Mouse (Mus musculus) heart, embryonic 16.5 days (tissue): ENCODE data around the gene Gm11549. TPM values are rescaled to one million over a fixed set of nuclear protein-coding genes. Genes with fewer than 3 reads are reported as not detected.

Experiments
- ATAC-seq: fragments of 200-750 bp; cut with Nextera tagmentation; replicated peaks from 2 replicates; pipeline ENCODE4 v1.8.0; 2017; ENCODE audit warnings: moderate number of reproducible peaks; ENCODE audit not compliant: insufficient read depth, low FRiP score; ENCODE audit errors: extremely low read depth
- H3K27ac ChIP-seq: fragments of 300-500 bp; sonication (generic); 2 replicates; pipeline ENCODE4 v1.5.1; 2014; ENCODE audit warnings: mild to moderate bottlenecking, low read length, control low read depth, moderate library complexity
- H3K27me3 ChIP-seq: fragments of 300-500 bp; sonication (generic); 2 replicates; pipeline ENCODE4 v1.6.1; 2014; ENCODE audit warnings: low read length, mixed read lengths; ENCODE audit not compliant: control insufficient read depth, insufficient read depth
- H3K36me3 ChIP-seq: fragments of 300-500 bp; sonication (generic); 2 replicates; pipeline ENCODE4 v1.6.1; 2014; ENCODE audit not compliant: control insufficient read depth, insufficient read depth
- H3K4me1 ChIP-seq: fragments of 300-500 bp; sonication (generic); 2 replicates; pipeline ENCODE4 v1.6.1; 2014; ENCODE audit warnings: low read length, mixed read lengths; ENCODE audit not compliant: control insufficient read depth, insufficient read depth
- H3K4me2 ChIP-seq: fragments of 300-500 bp; sonication (generic); 2 replicates; pipeline ENCODE4 v1.6.1; 2014; ENCODE audit warnings: low read depth, mild to moderate bottlenecking, control low read depth, low read length
- H3K4me3 ChIP-seq: fragments of 300-500 bp; sonication (generic); 2 replicates; pipeline ENCODE4 v1.5.1; 2014; ENCODE audit warnings: mild to moderate bottlenecking, control low read depth, low read length
- H3K9ac ChIP-seq: fragments of 300-500 bp; sonication (generic); 2 replicates; pipeline ENCODE4 v1.6.1; 2014; ENCODE audit warnings: low read length, control low read depth
- H3K9me3 ChIP-seq: fragments of 300-500 bp; sonication (generic); replicated peaks from 2 replicates; pipeline ENCODE4 v1.6.1; 2016; ENCODE audit warnings: low read length; ENCODE audit not compliant: control insufficient read depth
- WGBS: fragments of 180-500 bp; shearing (Covaris S2); extraction: QIAGEN DNeasy Blood & Tissue Kit; methylation state at CpG from one replicate; pipeline ENCODE4 v1.1.7; 2014; 5-methylcytosine and 5-hydroxymethylcytosine counted together
- polyA plus RNA-seq: library from polyadenylated mRNA; unstranded; fragments of >200 nt; fragmentation: Nextera tagmentation; extraction: Ambion mirVana; gene quantifications from 2 replicates; pipeline ENCODE4 v1.2.1, GENCODE M21; 2015

The Gm11549 gene
- polyA plus RNA-seq, 1 experiment from 2014 or later = 0.35 TPM

GRCm38 (mm10) chr3:36480486-36480885 is 41.1 kb downstream of the Gm11549 start:
- H3K36me3 ChIP-seq = no peaks in the 10 kb centered on the region
- ATAC-seq = no peak
- no peak overlapping the region for H3K4me2 ChIP-seq
- 55% methylated on average over 2 of the region's 2 CpGs for WGBS
- H3K9me3 ChIP-seq = no peaks in the 10 kb centered on the region
- no peak overlapping the region for H3K9ac ChIP-seq
- no peak overlapping the region for H3K4me3 ChIP-seq
- peaks cover 29% of the 10 kb centered on the region for H3K4me1 ChIP-seq
- no peak overlapping the region for H3K27ac ChIP-seq
- H3K27me3 ChIP-seq = no peaks in the 10 kb centered on the region

- H3K27me3 ChIP-seq = no peaks in the 10 kb centered on the region
- ATAC-seq = no peak
- H3K27ac ChIP-seq = no peak overlapping the region
- peaks cover 34% of the 10 kb centered on the region for H3K4me1 ChIP-seq
- no peak overlapping the region for H3K9ac ChIP-seq
- H3K4me3 ChIP-seq = no peak overlapping the region
- H3K4me2 ChIP-seq = no peak overlapping the region
- WGBS = 92% methylated on average over 8 of the region's 8 CpGs
- H3K9me3 ChIP-seq = no peaks in the 10 kb centered on the region
- H3K36me3 ChIP-seq = no peaks in the 10 kb centered on the region
Observed at GRCm38 (mm10) chr3:36478776-36479175, 42.8 kb downstream of the Gm11549 start.

GRCm38 (mm10) chr3:36476261-36477155 is 45.1 kb downstream of the Gm11549 start:
- H3K4me2 ChIP-seq = peak overlapping the region; percentile 75
- 24% methylated on average over 20 of the region's 20 CpGs for WGBS
- H3K27ac ChIP-seq = peak overlapping the region; percentile 99
- peak overlapping the region; percentile 81 for H3K9ac ChIP-seq
- H3K4me3 ChIP-seq = peak overlapping the region; percentile 89
- H3K9me3 ChIP-seq = no peaks in the 10 kb centered on the region
- H3K36me3 ChIP-seq = no peaks in the 10 kb centered on the region
- H3K27me3 ChIP-seq = no peaks in the 10 kb centered on the region
- peaks cover 37% of the 10 kb centered on the region for H3K4me1 ChIP-seq
- ATAC-seq = no peak

- Histone ChIP-seq H3K4me3 (peak within 1 kb of the TSS; percentile 89), H3K27me3 (no peaks in the 10 kb centered on the region), H3K36me3 (no peaks in the 10 kb centered on the region), H3K4me2 (peak within 1 kb of the TSS; percentile 75), H3K4me1 (peaks cover 43% of the 10 kb centered on the region), H3K27ac (peak within 1 kb of the TSS; percentile 99), H3K9ac (peak within 1 kb of the TSS; percentile 95), H3K9me3 (no peaks in the 10 kb centered on the region)
- WGBS = under 1% methylated on average over 32 of the region's 32 CpGs
- ATAC-seq = peak; percentile 99
Observed at GRCm38 (mm10) chr3:36475532-36476087, 46.0 kb downstream of the Gm11549 start, which contains the start of the genes Anxa5 and 1810062G17Rik. Gene Anxa5 (minus strand): TSS chr3:36475894. Gene 1810062G17Rik (plus strand): TSS chr3:36475937.

GRCm38 (mm10) chr3:36474938-36475483 is 46.6 kb downstream of the Gm11549 start:
- Histone ChIP-seq H3K36me3 (no peaks in the 10 kb centered on the region), H3K9me3 (no peaks in the 10 kb centered on the region), H3K27me3 (no peaks in the 10 kb centered on the region), H3K4me1 (peaks cover 46% of the 10 kb centered on the region), H3K27ac (peak overlapping the region; percentile 99), H3K4me2 (peak overlapping the region; percentile 75), H3K4me3 (peak overlapping the region; percentile 89), H3K9ac (peak overlapping the region; percentile 95)
- peak; percentile 12 for ATAC-seq
- WGBS = 2% methylated on average over 24 of the region's 24 CpGs

GRCm38 (mm10) chr3:36474421-36474820 is 47.2 kb downstream of the Gm11549 start:
- peak overlapping the region; percentile 99 for H3K27ac ChIP-seq

GRCm38 (mm10) chr3:36473222-36473621 is 48.4 kb downstream of the Gm11549 start:
- peak overlapping the region; percentile 23 for H3K4me2 ChIP-seq
- ATAC-seq = no peak

More at GRCm38 (mm10) chr3:36474421-36474820, 47.2 kb downstream of the Gm11549 start:
- Histone ChIP-seq H3K4me2 (peak overlapping the region; percentile 75), H3K4me3 (peak overlapping the region; percentile 89), H3K9ac (peak overlapping the region; percentile 95), H3K27me3 (no peaks in the 10 kb centered on the region), H3K4me1 (peaks cover 51% of the 10 kb centered on the region), H3K36me3 (no peaks in the 10 kb centered on the region), H3K9me3 (no peaks in the 10 kb centered on the region)
- 63% methylated on average over 5 of the region's 5 CpGs for whole genome bisulfite sequencing
- no peak for ATAC-seq

GRCm38 (mm10) chr3:36471856-36472255 is 49.8 kb downstream of the Gm11549 start:
- peaks cover 54% of the 10 kb centered on the region for H3K4me1 ChIP-seq
- no peak overlapping the region for H3K4me3 ChIP-seq
- H3K9me3 ChIP-seq = no peaks in the 10 kb centered on the region
- no peaks in the 10 kb centered on the region for H3K36me3 ChIP-seq
- no peak for ATAC-seq
- H3K4me2 ChIP-seq = peak overlapping the region; percentile 39; the same call in 1 of the 2 replicates
- no peaks in the 10 kb centered on the region for H3K27me3 ChIP-seq
- H3K9ac ChIP-seq = no peak overlapping the region; the same call in 1 of the 2 replicates
- H3K27ac ChIP-seq = no peak overlapping the region
- WGBS = 38% methylated on average over 4 of the region's 4 CpGs

More at GRCm38 (mm10) chr3:36473222-36473621, 48.4 kb downstream of the Gm11549 start:
- no peak overlapping the region for H3K27ac ChIP-seq
- no peaks in the 10 kb centered on the region for H3K27me3 ChIP-seq
- H3K4me1 ChIP-seq = peaks cover 51% of the 10 kb centered on the region
- no peak overlapping the region for H3K9ac ChIP-seq
- WGBS = 95% methylated on average over 5 of the region's 5 CpGs
- no peaks in the 10 kb centered on the region for H3K9me3 ChIP-seq
- no peak overlapping the region for H3K4me3 ChIP-seq
- H3K36me3 ChIP-seq = no peaks in the 10 kb centered on the region
